Mouse (Mus musculus) MEL-GATA-1-ER (cell line): ENCODE measurements around the gene Adamts12.

ENCODE experiments used
- DNase-seq: peaks from one replicate; pipeline ENCODE4 v3.0.0-alpha.2; 2012; ENCODE audit warnings: low read depth; ENCODE audit errors: extremely low read depth

Adamts12 gene

DNA sequence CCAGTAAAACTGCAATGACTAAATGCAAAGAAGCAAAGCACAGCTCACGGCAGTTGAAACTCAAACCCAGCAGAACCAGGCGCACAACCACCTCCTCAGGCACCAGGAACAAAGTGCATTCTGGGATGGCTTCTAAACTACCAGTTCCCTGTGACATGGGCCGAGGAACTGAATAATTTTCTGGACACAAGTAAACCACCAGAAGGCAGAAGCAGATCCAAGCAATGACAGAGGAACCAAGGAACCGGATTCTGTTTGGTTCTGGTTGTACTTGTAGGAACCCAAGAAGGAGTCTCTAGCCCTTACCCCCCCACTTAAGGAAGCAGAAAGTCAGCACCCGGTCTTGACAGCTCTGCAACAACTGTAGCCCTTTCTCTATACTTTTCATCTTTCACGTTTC lies 331.8 kb downstream of the Adamts12 start:
- no peak for DNase-seq
